Mouse (Mus musculus): ENCODE data around the gene Papss2. TPM values are rescaled to one million over a fixed set of nuclear protein-coding genes. Genes with fewer than 3 reads are reported as not detected.
A peak's percentile ranks its signal among the peaks of the same experiment; 100 is the strongest.

Papss2 gene
- polyA plus RNA-seq, 1 experiment = 4.1 TPM

DNA sequence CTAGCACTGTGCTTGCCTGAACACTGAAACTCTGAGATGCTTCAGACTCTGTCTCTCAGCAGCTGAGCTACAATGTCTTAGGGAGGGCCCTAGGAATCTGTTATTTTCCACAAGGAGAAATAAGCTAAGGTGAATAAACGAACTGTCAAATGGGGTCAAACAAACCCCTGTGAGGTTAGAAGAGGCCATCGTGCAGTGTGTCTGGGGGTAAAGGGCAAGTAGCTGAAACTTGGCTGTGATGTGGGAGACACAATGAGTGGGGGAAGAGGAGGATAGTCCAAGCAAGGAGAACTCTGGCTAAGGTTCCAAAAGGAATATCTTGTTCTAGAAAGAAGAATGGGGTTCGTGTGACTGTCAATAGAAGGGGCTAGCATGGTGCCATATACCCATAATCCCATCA lies 26.6 kb downstream of the Papss2 start:
- Histone ChIP-seq H3K4me3 (ENCODE audit: low read depth, low read length) (no peak overlapping the region), H3K9ac (ENCODE audit: low read depth, poor library complexity, severe bottlenecking) (no peak overlapping the region), H3K36me3 (ENCODE audit: control insufficient read depth, insufficient read depth, low read length, poor library complexity, severe bottlenecking) (no peaks in the 10 kb centered on the region), H3K9me3 (replicated peaks; ENCODE audit: control insufficient read depth, insufficient read depth, low read length, poor library complexity, severe bottlenecking) (no peaks in the 10 kb centered on the region), H3K4me1 (ENCODE audit: control insufficient read depth, insufficient read depth, low read length) (no peaks in the 10 kb centered on the region), H3K27ac (ENCODE audit: insufficient read depth, low read length) (no peak overlapping the region), H3K27me3 (ENCODE audit: control insufficient read depth, insufficient read depth, low read length, poor library complexity, severe bottlenecking) (no peaks in the 10 kb centered on the region)
- no peak for TF ChIP-seq EP300 (IDR thresholded peaks at IDR 0.05; ENCODE audit: insufficient read depth, low read depth, low read length)
- no peak for TF ChIP-seq CTCF (IDR thresholded peaks at IDR 0.05; ENCODE audit: low read depth, low read length)
- TF ChIP-seq POLR2A (IDR thresholded peaks at IDR 0.05; ENCODE audit: insufficient read depth, low read length) = no peak

DNA sequence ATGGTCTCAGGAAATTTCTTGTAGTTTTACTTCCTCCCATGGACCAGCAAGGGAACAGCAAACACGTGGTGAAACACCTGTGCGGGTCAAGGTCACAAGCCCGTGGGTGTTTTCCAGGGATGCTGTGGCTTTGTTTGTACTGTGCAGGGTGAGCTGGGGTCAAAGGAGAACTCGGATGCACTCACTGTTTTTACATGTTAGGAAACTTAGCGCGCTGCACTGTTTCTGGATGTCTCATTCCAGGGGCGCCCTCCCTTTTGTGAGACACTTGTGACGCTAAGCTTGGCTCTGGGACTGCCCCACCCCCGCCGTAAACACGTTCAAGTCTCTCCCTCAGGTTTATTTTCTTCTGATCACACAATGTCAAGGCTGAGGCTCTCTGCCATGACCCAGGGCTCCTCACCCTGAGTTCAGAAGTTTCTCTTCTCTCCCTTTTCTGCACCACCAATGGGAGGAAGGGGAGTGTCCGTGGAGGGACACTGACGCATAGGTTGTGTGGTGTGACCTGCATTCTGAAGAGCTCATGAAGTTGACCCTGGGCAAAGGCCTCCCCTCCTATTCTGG lies 31.3 kb downstream of the Papss2 start:
- Histone ChIP-seq H3K4me3 (ENCODE audit: low read depth, low read length) (no peak overlapping the region), H3K27ac (ENCODE audit: insufficient read depth, low read length) (no peak overlapping the region), H3K36me3 (ENCODE audit: control insufficient read depth, insufficient read depth, low read length, poor library complexity, severe bottlenecking) (no peaks in the 10 kb centered on the region), H3K9ac (ENCODE audit: low read depth, poor library complexity, severe bottlenecking) (no peak overlapping the region), H3K27me3 (ENCODE audit: control insufficient read depth, insufficient read depth, low read length, poor library complexity, severe bottlenecking) (no peaks in the 10 kb centered on the region), H3K4me1 (ENCODE audit: control insufficient read depth, insufficient read depth, low read length) (no peaks in the 10 kb centered on the region), H3K9me3 (replicated peaks; ENCODE audit: control insufficient read depth, insufficient read depth, low read length, poor library complexity, severe bottlenecking) (no peaks in the 10 kb centered on the region)
- TF ChIP-seq CTCF (IDR thresholded peaks at IDR 0.05; ENCODE audit: low read depth, low read length) = no peak
- TF ChIP-seq EP300 (IDR thresholded peaks at IDR 0.05; ENCODE audit: insufficient read depth, low read depth, low read length) = no peak
- TF ChIP-seq POLR2A (IDR thresholded peaks at IDR 0.05; ENCODE audit: insufficient read depth, low read length) = no peak

DNA sequence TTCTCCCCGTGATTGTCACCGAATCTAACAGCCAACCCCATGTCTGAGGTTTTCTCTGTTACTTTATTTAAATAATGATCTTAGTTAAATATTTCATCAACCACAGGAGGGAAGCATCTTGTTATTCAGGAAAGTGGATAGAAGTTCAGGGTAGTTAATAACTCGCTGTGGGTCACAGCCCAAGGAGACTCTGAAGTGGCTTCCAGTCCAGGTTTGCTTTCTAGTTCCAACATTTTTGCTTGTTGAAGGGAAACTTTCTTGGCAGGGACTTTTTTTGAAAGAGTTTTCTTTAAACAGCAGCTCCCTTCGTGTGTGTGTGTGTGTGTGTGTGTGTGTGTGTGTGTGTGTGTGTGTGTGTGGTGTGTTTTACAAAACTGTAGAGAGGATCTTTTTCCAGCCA lies 32.0 kb downstream of the Papss2 start:
- Histone ChIP-seq H3K36me3 (ENCODE audit: control insufficient read depth, insufficient read depth, low read length, poor library complexity, severe bottlenecking) (no peaks in the 10 kb centered on the region), H3K27me3 (ENCODE audit: control insufficient read depth, insufficient read depth, low read length, poor library complexity, severe bottlenecking) (no peaks in the 10 kb centered on the region), H3K27ac (ENCODE audit: insufficient read depth, low read length) (no peak overlapping the region), H3K9ac (ENCODE audit: low read depth, poor library complexity, severe bottlenecking) (no peak overlapping the region), H3K4me1 (ENCODE audit: control insufficient read depth, insufficient read depth, low read length) (no peaks in the 10 kb centered on the region), H3K4me3 (ENCODE audit: low read depth, low read length) (no peak overlapping the region), H3K9me3 (replicated peaks; ENCODE audit: control insufficient read depth, insufficient read depth, low read length, poor library complexity, severe bottlenecking) (no peaks in the 10 kb centered on the region)
- TF ChIP-seq EP300 (IDR thresholded peaks at IDR 0.05; ENCODE audit: insufficient read depth, low read depth, low read length) (no peak), POLR2A (IDR thresholded peaks at IDR 0.05; ENCODE audit: insufficient read depth, low read length) (no peak), CTCF (IDR thresholded peaks at IDR 0.05; ENCODE audit: low read depth, low read length) (no peak)

DNA sequence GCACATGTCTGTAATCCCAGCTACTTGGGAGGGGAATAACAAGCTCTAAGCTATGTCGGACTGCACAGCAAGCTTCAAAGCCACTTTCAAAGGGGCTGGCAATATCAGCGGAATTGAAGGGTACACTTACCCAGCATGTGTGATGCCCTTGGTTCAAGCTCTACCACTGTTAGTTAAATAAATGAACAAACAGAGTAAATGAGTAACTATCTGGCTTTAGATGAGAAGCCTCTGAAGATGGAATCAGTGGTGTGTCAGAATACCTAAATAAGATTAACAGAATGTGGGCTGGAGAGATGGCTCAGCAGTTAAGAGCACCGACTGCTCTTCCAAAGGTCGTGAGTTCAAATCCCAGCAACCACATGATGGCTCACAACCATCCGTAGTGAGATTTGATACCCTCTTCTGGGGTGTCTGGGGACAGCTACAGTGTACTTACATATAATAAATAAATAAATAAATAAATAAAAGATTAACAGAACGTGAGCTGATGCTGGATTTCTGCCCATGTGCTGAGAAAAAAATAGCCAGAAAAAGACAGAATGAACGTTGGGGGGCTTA lies 33.1 kb downstream of the Papss2 start:
- TF ChIP-seq CTCF (IDR thresholded peaks at IDR 0.05; ENCODE audit: low read depth, low read length) (no peak), EP300 (IDR thresholded peaks at IDR 0.05; ENCODE audit: insufficient read depth, low read depth, low read length) (no peak), POLR2A (IDR thresholded peaks at IDR 0.05; ENCODE audit: insufficient read depth, low read length) (no peak)
- no peaks in the 10 kb centered on the region for H3K27me3 ChIP-seq (ENCODE audit: control insufficient read depth, insufficient read depth, low read length, poor library complexity, severe bottlenecking)
- H3K9me3 ChIP-seq (replicated peaks; ENCODE audit: control insufficient read depth, insufficient read depth, low read length, poor library complexity, severe bottlenecking) = no peaks in the 10 kb centered on the region
- H3K27ac ChIP-seq (ENCODE audit: insufficient read depth, low read length) = no peak overlapping the region
- H3K4me3 ChIP-seq (ENCODE audit: low read depth, low read length) = no peak overlapping the region
- H3K4me1 ChIP-seq (ENCODE audit: control insufficient read depth, insufficient read depth, low read length) = no peaks in the 10 kb centered on the region
- H3K36me3 ChIP-seq (ENCODE audit: control insufficient read depth, insufficient read depth, low read length, poor library complexity, severe bottlenecking) = no peaks in the 10 kb centered on the region
- no peak overlapping the region for H3K9ac ChIP-seq (ENCODE audit: low read depth, poor library complexity, severe bottlenecking)

DNA sequence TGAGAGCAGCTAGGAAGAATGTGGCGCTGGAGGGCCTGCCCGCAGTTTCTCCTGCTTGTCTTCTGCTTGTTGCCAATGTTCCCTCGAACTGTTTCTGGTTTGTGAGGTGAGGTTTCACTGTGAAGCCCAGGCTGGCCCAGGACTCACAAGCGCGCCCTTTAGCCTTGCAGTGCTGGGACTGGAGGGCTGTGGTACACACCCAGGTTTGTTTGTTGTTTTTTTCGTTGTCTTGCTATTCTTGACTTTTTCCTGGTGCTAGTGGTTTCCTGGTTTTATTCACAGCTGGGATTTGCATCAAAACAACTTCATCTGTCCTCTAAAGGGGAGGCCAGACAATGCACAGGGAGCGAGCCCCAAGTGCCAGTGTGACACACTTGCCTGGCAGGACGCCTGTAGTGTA lies 39.3 kb downstream of the Papss2 start:
- Histone ChIP-seq H3K36me3 (ENCODE audit: control insufficient read depth, insufficient read depth, low read length, poor library complexity, severe bottlenecking) (no peaks in the 10 kb centered on the region), H3K27me3 (ENCODE audit: control insufficient read depth, insufficient read depth, low read length, poor library complexity, severe bottlenecking) (no peaks in the 10 kb centered on the region), H3K9ac (ENCODE audit: low read depth, poor library complexity, severe bottlenecking) (no peak overlapping the region), H3K9me3 (replicated peaks; ENCODE audit: control insufficient read depth, insufficient read depth, low read length, poor library complexity, severe bottlenecking) (no peaks in the 10 kb centered on the region), H3K4me1 (ENCODE audit: control insufficient read depth, insufficient read depth, low read length) (no peaks in the 10 kb centered on the region), H3K27ac (ENCODE audit: insufficient read depth, low read length) (no peak overlapping the region), H3K4me3 (ENCODE audit: low read depth, low read length) (no peak overlapping the region)
- no peak for TF ChIP-seq POLR2A (IDR thresholded peaks at IDR 0.05; ENCODE audit: insufficient read depth, low read length)
- TF ChIP-seq EP300 (IDR thresholded peaks at IDR 0.05; ENCODE audit: insufficient read depth, low read depth, low read length) = 0 out of 2 replicates have a peak, but pooled peaks have one; percentile 47

DNA sequence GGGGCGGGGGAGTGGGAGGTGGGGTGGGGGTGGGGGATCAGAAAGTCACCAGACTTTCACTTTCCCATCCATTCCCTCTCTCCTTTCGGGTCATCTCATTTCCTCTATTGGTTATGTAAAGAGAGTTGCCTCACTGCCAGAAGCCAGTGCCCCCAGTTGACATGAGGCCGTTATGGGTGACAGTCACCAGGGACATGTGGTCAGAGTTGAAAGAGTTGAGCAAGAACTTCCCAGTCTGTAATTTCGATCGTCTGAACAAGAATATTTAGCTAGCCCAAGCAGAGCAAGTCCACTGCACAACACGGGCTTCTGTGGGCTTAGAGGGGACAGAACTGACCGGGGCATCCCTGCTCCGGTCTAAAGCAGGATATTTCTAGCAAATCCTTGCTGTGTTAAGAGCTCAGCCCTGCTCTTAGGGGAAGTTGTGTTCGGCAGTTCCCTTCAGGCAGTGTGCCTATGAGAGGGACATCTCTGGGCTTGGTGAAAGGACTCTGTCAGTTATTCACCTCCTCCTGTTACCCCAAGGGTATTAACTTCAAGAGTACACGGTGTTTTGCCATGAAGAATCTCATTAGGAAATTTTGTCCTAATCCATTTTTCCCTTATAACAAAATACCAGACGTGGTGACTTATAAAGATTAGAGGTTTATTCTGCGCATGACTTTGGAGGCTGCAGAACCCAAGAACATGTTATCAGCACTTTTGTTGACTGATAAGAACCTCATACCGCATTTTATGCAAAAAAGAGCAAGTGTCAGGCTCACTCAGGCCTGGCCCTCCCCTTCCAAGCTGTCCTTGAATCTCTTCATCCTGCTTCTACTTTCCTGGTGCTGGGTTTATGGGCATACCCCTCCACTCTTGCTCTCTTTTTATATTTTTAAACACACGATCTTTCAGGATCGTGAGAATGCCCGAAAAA lies 42.0 kb downstream of the Papss2 start:
- no peaks in the 10 kb centered on the region for H3K9me3 ChIP-seq (replicated peaks; ENCODE audit: control insufficient read depth, insufficient read depth, low read length, poor library complexity, severe bottlenecking)
- no peaks in the 10 kb centered on the region for H3K27me3 ChIP-seq (ENCODE audit: control insufficient read depth, insufficient read depth, low read length, poor library complexity, severe bottlenecking)
- H3K4me3 ChIP-seq (ENCODE audit: low read depth, low read length) = no peak overlapping the region
- H3K36me3 ChIP-seq (ENCODE audit: control insufficient read depth, insufficient read depth, low read length, poor library complexity, severe bottlenecking) = no peaks in the 10 kb centered on the region
- no peaks in the 10 kb centered on the region for H3K4me1 ChIP-seq (ENCODE audit: control insufficient read depth, insufficient read depth, low read length)
- TF ChIP-seq CTCF (IDR thresholded peaks at IDR 0.05; ENCODE audit: low read depth, low read length) (no peak), POLR2A (IDR thresholded peaks at IDR 0.05; ENCODE audit: insufficient read depth, low read length) (no peak), EP300 (IDR thresholded peaks at IDR 0.05; ENCODE audit: insufficient read depth, low read depth, low read length) (no peak)
- no peak overlapping the region for H3K9ac ChIP-seq (ENCODE audit: low read depth, poor library complexity, severe bottlenecking)
- H3K27ac ChIP-seq (ENCODE audit: insufficient read depth, low read length) = no peak overlapping the region

Measured in ES-Bruce4 (cell line).